8 mouse cellular contexts compared by ENCODE assay signal in the genomic region with DNA sequence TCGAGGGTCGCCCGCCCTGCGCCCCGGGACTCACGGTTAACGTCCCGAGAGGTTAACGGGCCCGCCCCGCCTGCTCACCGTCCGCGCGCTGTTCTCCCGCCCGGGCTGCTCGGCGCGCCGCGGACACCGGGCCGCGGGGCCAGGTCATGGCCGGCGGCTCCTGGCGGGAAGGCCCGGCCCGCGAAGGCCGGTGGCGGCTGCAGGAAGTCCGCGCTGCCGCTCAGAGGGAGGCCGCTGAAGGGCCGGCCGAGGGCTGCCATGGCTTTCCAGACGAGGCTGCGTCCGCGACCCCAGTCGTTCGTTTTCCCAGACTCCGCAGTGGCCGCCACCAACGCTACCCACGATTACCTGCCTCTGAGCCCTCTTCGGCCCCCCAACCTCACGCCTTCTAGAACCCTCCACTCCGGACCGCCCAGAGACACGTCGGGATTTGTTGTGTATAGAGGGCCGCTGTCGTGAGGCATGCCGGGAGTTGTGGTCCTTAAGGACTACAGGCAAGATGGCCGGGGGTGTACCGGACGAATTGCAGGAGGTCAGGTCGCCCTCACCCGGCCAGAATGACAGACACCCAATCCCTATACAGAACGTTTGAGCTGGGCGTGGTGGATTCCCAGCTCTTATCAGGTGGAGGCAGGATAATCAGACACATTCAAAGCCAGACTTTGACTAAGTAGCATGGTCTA. TPM values are rescaled to one million over a fixed set of nuclear protein-coding genes. Genes with fewer than 3 reads are reported as not detected.
DNase-seq lines count a peak whose midpoint lies in the region; ATAC-seq and TF ChIP-seq lines count a peak whose summit lies in the region.

A gene (minus strand): TSS at position 389 of the 683 bp plus-strand sequence.

- peak; percentile 90 for DNase-seq in c-Kit-positive CD71-positive TER-119-positive erythroid progenitor cells, embryonic 14.5 days (ENCODE audit: low spot score)
- peak; percentile 96 for DNase-seq in heart, postnatal 0 days (ENCODE audit: low spot score)
- peak; percentile 85 for DNase-seq in large intestine, adult 2 months (ENCODE audit: low read depth, low spot score)
- DNase-seq in liver, postnatal 0 days: peak; percentile 93
- DNase-seq in testis, postnatal 10 days (ENCODE audit: low spot score): peak; percentile 92

- TF ChIP-seq EP300 in heart, postnatal 0 days (IDR thresholded peaks at IDR 0.05; ENCODE audit: low read depth): no peak
- TF ChIP-seq EP300 in liver, postnatal 0 days (IDR thresholded peaks at IDR 0.05; ENCODE audit: low read depth): peak; percentile 76

- WGBS in forebrain, embryonic 12.5 days: under 1% methylated on average over 65 of the region's 65 CpGs
- under 1% methylated on average over 58 of the region's 65 CpGs for WGBS in heart, postnatal 0 days
- WGBS in large intestine, adult 2 months: under 1% methylated on average over 65 of the region's 65 CpGs
- WGBS in liver, postnatal 0 days (ENCODE audit: insufficient replicate concordance): under 1% methylated on average over 49 of the region's 65 CpGs
- under 1% methylated on average over 60 of the region's 65 CpGs for WGBS in neural tube, embryonic 14.5 days

- peak within 1 kb of the TSS; percentile 90 for H3K4me3 ChIP-seq in E14TG2a.4 (replicated peaks; ENCODE audit: low read length)
- H3K4me3 ChIP-seq in forebrain, embryonic 12.5 days (replicated peaks): peak within 1 kb of the TSS; percentile 75
- H3K4me3 ChIP-seq in heart, postnatal 0 days (ENCODE audit: low read depth, low read length): peak within 1 kb of the TSS; percentile 81
- peak within 1 kb of the TSS; percentile 96 for H3K4me3 ChIP-seq in liver, postnatal 0 days (ENCODE audit: low read depth, low read length)
- H3K4me3 ChIP-seq in neural tube, embryonic 14.5 days (ENCODE audit: low read depth, low read length): peak within 1 kb of the TSS; percentile 93

- ATAC-seq in forebrain, embryonic 12.5 days (ENCODE audit: low FRiP score): peak; percentile 98
- ATAC-seq in heart, postnatal 0 days (ENCODE audit: insufficient read depth, low read depth): peak; percentile 99
- ATAC-seq in liver, postnatal 0 days: peak; percentile 99
- peak; percentile 99 for ATAC-seq in neural tube, embryonic 14.5 days (ENCODE audit: low read depth)

- H3K9me3 ChIP-seq in E14TG2a.4 (ENCODE audit: low read length): no peaks in the 10 kb centered on the region
- no peaks in the 10 kb centered on the region for H3K9me3 ChIP-seq in forebrain, embryonic 12.5 days
- no peaks in the 10 kb centered on the region for H3K9me3 ChIP-seq in heart, postnatal 0 days (replicated peaks; ENCODE audit: control insufficient read depth, low read length)
- no peaks in the 10 kb centered on the region for H3K9me3 ChIP-seq in liver, postnatal 0 days (ENCODE audit: low read length)
- H3K9me3 ChIP-seq in neural tube, embryonic 14.5 days (ENCODE audit: control insufficient read depth, low read length): no peaks in the 10 kb centered on the region

- H3K4me1 ChIP-seq in E14TG2a.4 (replicated peaks; ENCODE audit: low read depth, low read length): peaks cover 79% of the 10 kb centered on the region
- H3K4me1 ChIP-seq in forebrain, embryonic 12.5 days: peaks cover 23% of the 10 kb centered on the region
- peaks cover 4% of the 10 kb centered on the region; the same call in 1 of the 2 replicates for H3K4me1 ChIP-seq in heart, postnatal 0 days (ENCODE audit: control insufficient read depth, insufficient read depth)
- H3K4me1 ChIP-seq in liver, postnatal 0 days (ENCODE audit: insufficient read depth): peaks cover 13% of the 10 kb centered on the region
- peaks cover 9% of the 10 kb centered on the region; the same call in 1 of the 2 replicates for H3K4me1 ChIP-seq in neural tube, embryonic 14.5 days (ENCODE audit: control insufficient read depth, insufficient read depth, low read length)

- peak within 1 kb of the TSS; percentile 65 for H3K27ac ChIP-seq in forebrain, embryonic 12.5 days
- H3K27ac ChIP-seq in heart, postnatal 0 days (ENCODE audit: low read depth): peak within 1 kb of the TSS; percentile 89
- peak within 1 kb of the TSS; percentile 94 for H3K27ac ChIP-seq in liver, postnatal 0 days (ENCODE audit: low read depth)
- peak within 1 kb of the TSS; percentile 65; the same call in 1 of the 2 replicates for H3K27ac ChIP-seq in neural tube, embryonic 14.5 days (ENCODE audit: low read depth, low read length)

- peaks cover 38% of the 10 kb centered on the region for H3K36me3 ChIP-seq in E14TG2a.4 (ENCODE audit: insufficient read depth, low read length)
- peaks cover 16% of the 10 kb centered on the region; the same call in 1 of the 2 replicates for H3K36me3 ChIP-seq in forebrain, embryonic 12.5 days (replicated peaks)
- H3K36me3 ChIP-seq in heart, postnatal 0 days (replicated peaks; ENCODE audit: control insufficient read depth, insufficient read depth, low read length): peaks cover 9% of the 10 kb centered on the region; the same call in 1 of the 2 replicates
- peaks cover 16% of the 10 kb centered on the region for H3K36me3 ChIP-seq in liver, postnatal 0 days (replicated peaks; ENCODE audit: insufficient read depth, low read length)
- H3K36me3 ChIP-seq in neural tube, embryonic 14.5 days (ENCODE audit: control insufficient read depth, insufficient read depth, low read length): peaks cover 6% of the 10 kb centered on the region

- no peaks in the 10 kb centered on the region for H3K27me3 ChIP-seq in E14TG2a.4 (ENCODE audit: insufficient read depth, low read length)
- H3K27me3 ChIP-seq in forebrain, embryonic 12.5 days: no peaks in the 10 kb centered on the region
- H3K27me3 ChIP-seq in heart, postnatal 0 days (ENCODE audit: control insufficient read depth, insufficient read depth, low read length): no peaks in the 10 kb centered on the region
- no peaks in the 10 kb centered on the region for H3K27me3 ChIP-seq in liver, postnatal 0 days (ENCODE audit: insufficient read depth, low read length)
- no peaks in the 10 kb centered on the region for H3K27me3 ChIP-seq in neural tube, embryonic 14.5 days (ENCODE audit: control insufficient read depth, insufficient read depth, low read length)

- H3K4me2 ChIP-seq in forebrain, embryonic 12.5 days: peak within 1 kb of the TSS; percentile 81
- peak within 1 kb of the TSS; percentile 92 for H3K4me2 ChIP-seq in heart, postnatal 0 days (ENCODE audit: low read depth, low read length)
- peak within 1 kb of the TSS; percentile 95 for H3K4me2 ChIP-seq in liver, postnatal 0 days (ENCODE audit: low read depth, low read length)
- peak within 1 kb of the TSS; percentile 80 for H3K4me2 ChIP-seq in neural tube, embryonic 14.5 days (ENCODE audit: low read depth, low read length)

- no peak for TF ChIP-seq CTCF in E14TG2a.4 (conservative IDR thresholded peaks at IDR 0.05; ENCODE audit: low read length)
- peak; percentile 34 for TF ChIP-seq CTCF in heart, postnatal 0 days (IDR thresholded peaks at IDR 0.05; ENCODE audit: low read depth)
- peak; percentile 63 for TF ChIP-seq CTCF in liver, postnatal 0 days (IDR thresholded peaks at IDR 0.05; ENCODE audit: low read depth)

- peak within 1 kb of the TSS; percentile 78 for H3K9ac ChIP-seq in forebrain, embryonic 12.5 days
- peak within 1 kb of the TSS; percentile 82 for H3K9ac ChIP-seq in heart, postnatal 0 days (replicated peaks; ENCODE audit: low read depth, low read length)
- H3K9ac ChIP-seq in liver, postnatal 0 days (replicated peaks): peak within 1 kb of the TSS; percentile 94
- peak within 1 kb of the TSS; percentile 82 for H3K9ac ChIP-seq in neural tube, embryonic 14.5 days (replicated peaks; ENCODE audit: low read depth, low read length)

RNA-seq across cellular contexts. Expression of the gene that starts here (rescaled TPM):
- polyA plus RNA-seq in forebrain, embryonic 12.5 days (2016; fragmentation: Nextera tagmentation; extraction: Ambion mirVana): 27.1 and 28.0 TPM in 2 replicates
- 9.7 and 12.5 TPM in 2 replicates for total RNA-seq in heart, postnatal 0 days (2014; rRNA removed; ENCODE audit: low replicate concordance)
- 7.3 and 8.2 TPM in 2 replicates for polyA plus RNA-seq in heart, postnatal 0 days (2015; fragmentation: Nextera tagmentation; extraction: Ambion mirVana)
- 4.6 and 5.5 TPM in 2 replicates for polyA plus RNA-seq in large intestine, adult 2 months (2012; rRNA removed)
- polyA plus RNA-seq in liver, postnatal 0 days (2015; fragmentation: Nextera tagmentation; extraction: Ambion mirVana): 5.5 and 6.0 TPM in 2 replicates
- 10.4 and 14.1 TPM in 2 replicates for polyA plus RNA-seq in neural tube, embryonic 14.5 days (2014; fragmentation: Nextera tagmentation; extraction: Ambion mirVana)

Comparison
In these comparisons a context has a peak if more than half of its experiments do, and no peak if none do; other contexts are left out.
1. Peak in every context shown above with its lines: DNase-seq, ATAC-seq, H3K4me3 ChIP-seq and H3K27ac ChIP-seq.